Mouse (Mus musculus): ENCODE results near the gene Unc13d. TPM values are rescaled to one million over a fixed set of nuclear protein-coding genes. Genes with fewer than 3 reads are reported as not detected.
A peak's percentile ranks its signal among the peaks of the same experiment; 100 is the strongest.

Unc13d gene
- polyA plus RNA-seq, 1 experiment from 2014 or later = 6.9 TPM

DNA sequence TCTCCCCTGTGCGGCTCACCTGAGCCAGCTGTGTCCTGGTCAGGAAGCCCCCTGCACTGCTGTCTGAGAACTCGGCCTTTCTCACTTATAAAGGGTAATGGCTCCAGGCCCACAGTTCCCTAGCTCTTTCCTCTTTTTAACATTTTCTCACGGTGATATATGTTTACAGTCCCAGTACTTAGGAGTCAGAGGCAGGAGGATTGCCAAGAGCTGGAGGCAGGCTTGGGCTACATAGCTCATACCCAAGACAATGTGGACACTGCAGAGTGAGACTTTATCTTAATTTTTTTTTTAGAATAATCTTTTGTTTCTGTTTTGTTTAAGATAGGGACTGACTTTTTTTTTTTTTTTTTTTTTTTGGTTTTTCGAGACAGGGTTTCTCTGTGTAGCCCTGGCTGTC lies 24.7 kb upstream of the Unc13d start:
- TF ChIP-seq EP300 (IDR thresholded peaks at IDR 0.05; ENCODE audit: low read depth) (no peak), CTCF (IDR thresholded peaks at IDR 0.05; ENCODE audit: low read depth) (no peak)
- Histone ChIP-seq H3K4me2 (ENCODE audit: low read depth, low read length) (peak overlapping the region; percentile 20), H3K9me3 (ENCODE audit: low read length) (no peaks in the 10 kb centered on the region), H3K4me3 (ENCODE audit: low read depth, low read length) (no peak overlapping the region), H3K4me1 (ENCODE audit: insufficient read depth) (peaks cover 58% of the 10 kb centered on the region), H3K27ac (ENCODE audit: low read depth) (peak overlapping the region; percentile 62), H3K9ac (replicated peaks) (peak overlapping the region; percentile 38; the same call in 1 of the 2 replicates), H3K36me3 (replicated peaks; ENCODE audit: insufficient read depth, low read length) (0 out of 2 replicates have a peak, but pooled peaks cover 2% of the 10 kb centered on the region), H3K27me3 (ENCODE audit: insufficient read depth, low read length) (peaks cover 3% of the 10 kb centered on the region; the same call in 1 of the 2 replicates)
- WGBS (ENCODE audit: insufficient replicate concordance) = 44% methylated on average over 3 of the region's 4 CpGs
- DNase-seq (no peak), ATAC-seq (no peak)

DNA sequence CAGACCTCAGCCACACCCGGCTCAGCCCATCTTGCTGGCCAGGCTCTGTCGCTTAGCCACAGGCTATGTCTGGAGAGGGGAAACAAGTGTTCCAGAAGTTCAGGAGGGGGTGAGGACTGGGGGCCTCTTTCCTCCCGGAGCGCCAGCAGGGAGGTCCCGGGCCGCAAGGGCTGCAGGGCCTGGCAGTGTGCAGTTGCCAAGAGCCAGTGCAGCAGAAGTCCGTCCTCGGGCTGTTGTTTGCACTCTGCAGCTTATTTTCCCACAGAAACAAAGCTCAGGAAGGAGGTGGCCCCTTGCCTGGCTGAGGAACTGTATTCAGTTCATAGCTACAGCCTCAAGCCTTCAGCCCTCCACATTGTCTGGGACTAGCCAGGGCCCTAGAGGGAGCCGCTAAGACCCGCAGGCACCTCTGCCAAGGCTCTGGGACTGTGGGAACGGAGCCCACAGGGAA lies 24.2 kb upstream of the Unc13d start:
- ATAC-seq (no peak), DNase-seq (no peak)
- Histone ChIP-seq H3K4me1 (ENCODE audit: insufficient read depth) (peaks cover 52% of the 10 kb centered on the region), H3K9me3 (ENCODE audit: low read length) (no peaks in the 10 kb centered on the region; the same call in 1 of the 2 replicates), H3K9ac (replicated peaks) (peak overlapping the region; percentile 38), H3K27me3 (ENCODE audit: insufficient read depth, low read length) (no peaks in the 10 kb centered on the region), H3K36me3 (replicated peaks; ENCODE audit: insufficient read depth, low read length) (0 out of 2 replicates have a peak, but pooled peaks cover 2% of the 10 kb centered on the region), H3K27ac (ENCODE audit: low read depth) (peak overlapping the region; percentile 62), H3K4me2 (ENCODE audit: low read depth, low read length) (peak overlapping the region; percentile 20), H3K4me3 (ENCODE audit: low read depth, low read length) (no peak overlapping the region)
- WGBS (ENCODE audit: insufficient replicate concordance) = 25% methylated on average over 11 of the region's 11 CpGs
- no peak for TF ChIP-seq CTCF (IDR thresholded peaks at IDR 0.05; ENCODE audit: low read depth)
- TF ChIP-seq EP300 (IDR thresholded peaks at IDR 0.05; ENCODE audit: low read depth) = no peak

DNA sequence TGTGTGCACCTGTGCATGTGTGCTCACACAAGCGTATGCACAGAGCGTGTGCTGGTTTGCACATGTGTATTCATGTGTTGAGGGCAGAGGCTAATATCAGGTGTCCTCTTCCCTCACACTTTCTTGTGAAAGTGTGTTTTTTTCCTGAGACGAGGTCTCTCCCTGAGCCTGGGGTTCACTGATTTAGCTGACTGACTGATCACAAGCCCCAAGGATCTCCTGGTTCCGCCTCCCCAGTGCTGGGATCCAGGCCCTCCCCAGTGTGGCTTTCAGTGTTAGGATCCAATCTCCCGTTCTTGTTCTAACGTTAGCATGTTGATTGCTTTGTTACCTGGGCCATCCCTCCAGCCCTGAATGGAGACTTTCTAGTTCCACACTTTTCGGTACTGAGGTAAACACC lies 23.1 kb upstream of the Unc13d start:
- H3K4me2 ChIP-seq (ENCODE audit: low read depth, low read length) = no peak overlapping the region
- no peak overlapping the region for H3K27ac ChIP-seq (ENCODE audit: low read depth)
- no peak overlapping the region for H3K9ac ChIP-seq (replicated peaks)
- H3K4me1 ChIP-seq (ENCODE audit: insufficient read depth) = peaks cover 45% of the 10 kb centered on the region
- 74% methylated on average over 7 of the region's 7 CpGs for WGBS (ENCODE audit: insufficient replicate concordance)
- no peak overlapping the region for H3K4me3 ChIP-seq (ENCODE audit: low read depth, low read length)
- no peaks in the 10 kb centered on the region for H3K27me3 ChIP-seq (ENCODE audit: insufficient read depth, low read length)
- ATAC-seq (no peak), DNase-seq (no peak)
- peaks cover 3% of the 10 kb centered on the region for H3K9me3 ChIP-seq (ENCODE audit: low read length)
- H3K36me3 ChIP-seq (replicated peaks; ENCODE audit: insufficient read depth, low read length) = no peaks in the 10 kb centered on the region
- TF ChIP-seq EP300 (IDR thresholded peaks at IDR 0.05; ENCODE audit: low read depth) = no peak
- no peak for TF ChIP-seq CTCF (IDR thresholded peaks at IDR 0.05; ENCODE audit: low read depth)

DNA sequence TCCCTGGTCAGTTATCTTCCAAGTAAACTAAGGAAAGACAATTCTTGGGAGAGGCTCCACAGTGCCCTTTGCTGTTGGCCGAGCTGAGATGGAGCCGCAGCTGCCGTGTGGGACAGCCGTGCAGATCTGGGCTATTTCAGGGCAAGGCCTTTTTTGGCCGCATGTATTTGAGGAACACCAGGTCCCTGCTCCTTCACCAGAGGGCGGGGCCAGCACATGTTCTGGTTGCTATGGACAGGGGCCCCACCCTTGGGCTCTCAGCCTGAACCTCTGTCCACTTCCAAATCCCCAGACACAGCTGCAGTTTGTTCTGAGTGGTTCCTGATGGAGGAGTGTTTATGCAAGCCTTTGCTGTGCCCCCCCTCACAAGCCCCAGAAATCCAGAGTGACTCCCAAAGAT lies 22.6 kb upstream of the Unc13d start:
- Histone ChIP-seq H3K4me1 (ENCODE audit: insufficient read depth) (peaks cover 45% of the 10 kb centered on the region), H3K27me3 (ENCODE audit: insufficient read depth, low read length) (no peaks in the 10 kb centered on the region), H3K4me3 (ENCODE audit: low read depth, low read length) (no peak overlapping the region), H3K27ac (ENCODE audit: low read depth) (no peak overlapping the region), H3K36me3 (replicated peaks; ENCODE audit: insufficient read depth, low read length) (no peaks in the 10 kb centered on the region), H3K9me3 (ENCODE audit: low read length) (peaks cover 3% of the 10 kb centered on the region), H3K9ac (replicated peaks) (no peak overlapping the region), H3K4me2 (ENCODE audit: low read depth, low read length) (no peak overlapping the region)
- no peak for TF ChIP-seq CTCF (IDR thresholded peaks at IDR 0.05; ENCODE audit: low read depth)
- TF ChIP-seq EP300 (IDR thresholded peaks at IDR 0.05; ENCODE audit: low read depth) = no peak
- ATAC-seq (peak; percentile 26; the same call in 1 of the 2 replicates), DNase-seq (peak; percentile 53)
- 58% methylated on average over 6 of the region's 6 CpGs for WGBS (ENCODE audit: insufficient replicate concordance)

DNA sequence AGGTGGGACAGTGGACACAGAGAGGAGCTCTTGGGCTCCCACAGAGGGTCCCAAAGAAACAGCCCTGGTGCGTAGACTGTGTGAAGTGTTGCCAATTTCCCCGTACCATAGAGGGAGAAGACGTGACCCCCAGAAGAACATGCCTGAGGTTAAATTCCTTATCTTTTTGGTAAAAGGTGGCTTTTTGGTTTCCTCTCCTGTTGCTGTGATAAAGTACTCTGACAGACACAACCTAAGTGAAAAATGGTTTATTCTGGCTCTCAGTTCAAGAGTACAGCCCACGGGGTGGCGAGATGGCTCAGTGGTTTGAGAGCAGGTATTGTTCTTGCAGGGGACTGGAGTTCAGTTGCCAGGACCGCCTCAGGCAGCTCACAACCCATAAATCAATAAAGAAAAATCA lies 21.7 kb upstream of the Unc13d start:
- H3K27ac ChIP-seq (ENCODE audit: low read depth) = peak overlapping the region; percentile 76

DNA sequence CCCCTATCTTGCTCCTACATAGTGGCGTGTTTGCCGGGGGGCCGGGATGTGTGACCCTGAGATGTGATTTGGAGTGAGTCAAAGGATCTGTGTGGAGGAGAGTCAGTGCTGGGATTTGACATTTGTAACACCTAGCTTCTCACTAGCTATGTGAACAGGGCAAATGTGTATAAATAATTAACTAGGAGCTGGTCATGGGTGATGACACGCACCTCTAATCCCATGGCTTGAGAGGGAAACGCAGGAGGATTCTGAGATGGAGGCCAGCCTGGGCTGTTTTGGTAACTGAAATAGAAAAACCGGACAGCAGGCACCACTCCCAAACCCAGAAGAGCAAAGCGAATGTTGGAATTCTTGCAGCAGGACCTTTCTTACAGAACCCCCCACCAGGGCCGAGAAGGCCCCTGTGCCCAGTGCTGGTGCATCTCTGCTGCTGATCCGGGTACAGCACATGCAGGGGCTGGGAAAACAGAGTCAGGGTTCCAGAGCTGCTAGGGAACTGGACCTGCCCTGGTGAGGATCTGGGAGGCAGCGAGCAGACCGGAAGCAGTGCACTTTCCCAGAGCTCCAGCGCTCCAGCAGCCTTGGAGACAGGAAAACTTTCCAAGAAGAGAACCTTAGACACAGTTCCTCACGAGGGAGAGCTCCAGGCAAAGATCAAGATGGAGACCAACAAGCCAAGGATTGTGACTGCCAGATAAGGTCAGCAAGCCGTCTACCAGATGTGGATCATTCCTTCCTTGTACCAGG lies 21.1 kb upstream of the Unc13d start:
- Histone ChIP-seq H3K27ac (ENCODE audit: low read depth) (peak overlapping the region; percentile 76), H3K27me3 (ENCODE audit: insufficient read depth, low read length) (no peaks in the 10 kb centered on the region), H3K9ac (replicated peaks) (0 out of 2 replicates have a peak overlapping the region, but pooled peaks have one; percentile 5), H3K9me3 (ENCODE audit: low read length) (peaks cover 3% of the 10 kb centered on the region), H3K36me3 (replicated peaks; ENCODE audit: insufficient read depth, low read length) (no peaks in the 10 kb centered on the region), H3K4me3 (ENCODE audit: low read depth, low read length) (no peak overlapping the region), H3K4me1 (ENCODE audit: insufficient read depth) (peaks cover 40% of the 10 kb centered on the region), H3K4me2 (ENCODE audit: low read depth, low read length) (peak overlapping the region; percentile 8)
- 61% methylated on average over 14 of the region's 14 CpGs for WGBS (ENCODE audit: insufficient replicate concordance)
- no peak for DNase-seq
- ATAC-seq = peak; percentile 65
- TF ChIP-seq CTCF (IDR thresholded peaks at IDR 0.05; ENCODE audit: low read depth) (no peak), EP300 (IDR thresholded peaks at IDR 0.05; ENCODE audit: low read depth) (no peak)

More for the DNA sequence above, 21.7 kb upstream of the Unc13d start:
- 0 out of 2 replicates have a peak overlapping the region, but pooled peaks have one; percentile 5 for H3K9ac ChIP-seq (replicated peaks)
- TF ChIP-seq EP300 (IDR thresholded peaks at IDR 0.05; ENCODE audit: low read depth) (no peak), CTCF (IDR thresholded peaks at IDR 0.05; ENCODE audit: low read depth) (no peak)
- WGBS (ENCODE audit: insufficient replicate concordance) = 59% methylated on average over 6 of the region's 6 CpGs
- H3K9me3 ChIP-seq (ENCODE audit: low read length) = peaks cover 3% of the 10 kb centered on the region
- peak overlapping the region; percentile 8; the same call in 1 of the 2 replicates for H3K4me2 ChIP-seq (ENCODE audit: low read depth, low read length)
- H3K36me3 ChIP-seq (replicated peaks; ENCODE audit: insufficient read depth, low read length) = no peaks in the 10 kb centered on the region
- H3K4me3 ChIP-seq (ENCODE audit: low read depth, low read length) = no peak overlapping the region
- H3K27me3 ChIP-seq (ENCODE audit: insufficient read depth, low read length) = no peaks in the 10 kb centered on the region
- no peak for ATAC-seq
- no peak for DNase-seq
- H3K4me1 ChIP-seq (ENCODE audit: insufficient read depth) = peaks cover 43% of the 10 kb centered on the region

Data from liver, postnatal 0 days (tissue).